Mouse (Mus musculus) forebrain, embryonic 10.5 days (tissue): ENCODE data around the gene Gcnt7. TPM values are rescaled to one million over a fixed set of nuclear protein-coding genes. Genes with fewer than 3 reads are reported as not detected.

Source experiments
- DNase-seq: peaks from one replicate; pipeline ENCODE4 v3.0.0-alpha.2; 2017; ENCODE audit warnings: low spot score; ENCODE audit errors: extremely low spot score
- H3K27ac ChIP-seq: fragments of 300-500 bp; sonication (generic); 2 replicates; pipeline ENCODE4 v1.5.1; 2016; ENCODE audit warnings: mild to moderate bottlenecking
- H3K27me3 ChIP-seq: fragments of 300-500 bp; sonication (generic); 2 replicates; pipeline ENCODE4 v1.6.1; 2016; ENCODE audit warnings: mild to moderate bottlenecking; ENCODE audit not compliant: poor library complexity, severe bottlenecking
- H3K36me3 ChIP-seq: fragments of 300-500 bp; sonication (generic); replicated peaks from 2 replicates; pipeline ENCODE4 v1.6.1; 2016; ENCODE audit warnings: mild to moderate bottlenecking, moderate library complexity
- H3K4me1 ChIP-seq: fragments of 300-500 bp; sonication (generic); 2 replicates; pipeline ENCODE4 v1.6.1; 2016
- H3K4me3 ChIP-seq: fragments of 300-500 bp; sonication (generic); 2 replicates; pipeline ENCODE4 v1.5.1; 2016; ENCODE audit warnings: mild to moderate bottlenecking, moderate library complexity
- H3K9me3 ChIP-seq: fragments of 300-500 bp; sonication (generic); 2 replicates; pipeline ENCODE4 v1.6.1; 2016; ENCODE audit warnings: mild to moderate bottlenecking, moderate library complexity
- WGBS: fragments of 180-500 bp; shearing (Covaris S2); methylation state at CpG from one replicate; pipeline ENCODE4 v1.1.7; 2016; 5-methylcytosine and 5-hydroxymethylcytosine counted together
- polyA plus RNA-seq: library from polyadenylated mRNA; unstranded; fragments of >200 nt; fragmentation: Nextera tagmentation; extraction: Ambion mirVana; gene quantifications from 2 replicates; pipeline ENCODE4 v1.2.1, GENCODE M21; 2016

Gene Gcnt7
- polyA plus RNA-seq, 1 experiment from 2014 or later = 1.6 TPM

- Histone ChIP-seq H3K4me3 (no peak overlapping the region), H3K9me3 (no peaks in the 10 kb centered on the region), H3K27me3 (no peaks in the 10 kb centered on the region), H3K36me3 (peaks cover 89% of the 10 kb centered on the region), H3K27ac (no peak overlapping the region), H3K4me1 (no peaks in the 10 kb centered on the region)
- WGBS = 93% methylated on average over 4 of the region's 4 CpGs
- DNase-seq = no peak
These were observed 10.1 kb downstream of the Gcnt7 start for GRCm38 (mm10) chr2:172448329-172448728.

- H3K9me3 ChIP-seq = no peaks in the 10 kb centered on the region
- H3K4me1 ChIP-seq = no peaks in the 10 kb centered on the region
- H3K27ac ChIP-seq = no peak overlapping the region
- H3K4me3 ChIP-seq = no peak overlapping the region
- WGBS = 90% methylated on average over 6 of the region's 6 CpGs
- peaks cover 79% of the 10 kb centered on the region for H3K36me3 ChIP-seq
- no peak for DNase-seq
- H3K27me3 ChIP-seq = no peaks in the 10 kb centered on the region
These were observed 11.1 kb downstream of the Gcnt7 start for GRCm38 (mm10) chr2:172447317-172447716.

- H3K36me3 ChIP-seq = peaks cover 63% of the 10 kb centered on the region
- WGBS = 96% methylated on average over 4 of the region's 4 CpGs
- H3K27me3 ChIP-seq = no peaks in the 10 kb centered on the region
- H3K4me3 ChIP-seq = no peak overlapping the region
- no peak overlapping the region for H3K27ac ChIP-seq
- H3K4me1 ChIP-seq = peaks cover 12% of the 10 kb centered on the region
- DNase-seq = no peak
- H3K9me3 ChIP-seq = no peaks in the 10 kb centered on the region
These were observed 12.8 kb downstream of the Gcnt7 start for GRCm38 (mm10) chr2:172445617-172446016.

GRCm38 (mm10) chr2:172441176-172441575 is 17.2 kb downstream of the Gcnt7 start:
- Histone ChIP-seq H3K27me3 (no peaks in the 10 kb centered on the region), H3K4me1 (peaks cover 19% of the 10 kb centered on the region), H3K9me3 (no peaks in the 10 kb centered on the region), H3K4me3 (peak overlapping the region; percentile 84), H3K27ac (no peak overlapping the region), H3K36me3 (peaks cover 19% of the 10 kb centered on the region)
- DNase-seq = no peak
- 37% methylated on average over 6 of the region's 6 CpGs for WGBS

- Histone ChIP-seq H3K4me1 (peaks cover 19% of the 10 kb centered on the region), H3K27ac (peak overlapping the region; percentile 81), H3K27me3 (no peaks in the 10 kb centered on the region), H3K36me3 (peaks cover 13% of the 10 kb centered on the region), H3K9me3 (no peaks in the 10 kb centered on the region), H3K4me3 (peak overlapping the region; percentile 84)
- WGBS = under 1% methylated on average over 21 of the region's 21 CpGs
- no peak for DNase-seq
These were observed 17.8 kb downstream of the Gcnt7 start for GRCm38 (mm10) chr2:172440640-172441005.

GRCm38 (mm10) chr2:172439843-172440639 is 18.4 kb downstream of the Gcnt7 start, which contains the start of gene Rtf2:
TSS of gene Rtf2 (plus strand) at chr2:172440556.
- H3K27ac ChIP-seq = peak within 1 kb of the TSS; percentile 81
- DNase-seq = peak; percentile 98
- peak within 1 kb of the TSS; percentile 84 for H3K4me3 ChIP-seq
- peaks cover 19% of the 10 kb centered on the region for H3K4me1 ChIP-seq
- WGBS = 3% methylated on average over 35 of the region's 35 CpGs
- H3K27me3 ChIP-seq = no peaks in the 10 kb centered on the region
- peaks cover 8% of the 10 kb centered on the region for H3K36me3 ChIP-seq
- H3K9me3 ChIP-seq = no peaks in the 10 kb centered on the region

- H3K27ac ChIP-seq = no peak overlapping the region
- 79% methylated on average over 16 of the region's 16 CpGs for WGBS
- no peaks in the 10 kb centered on the region for H3K27me3 ChIP-seq
- H3K36me3 ChIP-seq = no peaks in the 10 kb centered on the region
- H3K4me3 ChIP-seq = no peak overlapping the region
- H3K4me1 ChIP-seq = peaks cover 19% of the 10 kb centered on the region
- no peaks in the 10 kb centered on the region for H3K9me3 ChIP-seq
- DNase-seq = no peak
These were observed 20.9 kb downstream of the Gcnt7 start for GRCm38 (mm10) chr2:172437371-172437952.

- H3K27ac ChIP-seq = no peak overlapping the region
- WGBS = 65% methylated on average over 5 of the region's 5 CpGs
- no peak for DNase-seq
These were observed 24.6 kb downstream of the Gcnt7 start for GRCm38 (mm10) chr2:172433746-172434145.

GRCm38 (mm10) chr2:172430609-172431008 is 27.8 kb downstream of the Gcnt7 start:
- 97% methylated on average over 1 of the region's 1 CpGs for whole genome bisulfite sequencing
- Histone ChIP-seq H3K9me3 (no peaks in the 10 kb centered on the region), H3K27ac (no peak overlapping the region), H3K27me3 (no peaks in the 10 kb centered on the region), H3K4me3 (no peak overlapping the region), H3K4me1 (no peaks in the 10 kb centered on the region), H3K36me3 (no peaks in the 10 kb centered on the region)
- DNase-seq = no peak

More at GRCm38 (mm10) chr2:172433746-172434145, 24.6 kb downstream of the Gcnt7 start:
- Histone ChIP-seq H3K4me3 (no peak overlapping the region), H3K9me3 (no peaks in the 10 kb centered on the region), H3K27me3 (no peaks in the 10 kb centered on the region), H3K4me1 (no peaks in the 10 kb centered on the region), H3K36me3 (no peaks in the 10 kb centered on the region)

GRCm38 (mm10) chr2:172418208-172418607 is 40.2 kb downstream of the Gcnt7 start:
- WGBS = 90% methylated on average over 5 of the region's 5 CpGs
- H3K4me3 ChIP-seq = no peak overlapping the region
- no peaks in the 10 kb centered on the region for H3K9me3 ChIP-seq
- H3K27ac ChIP-seq = no peak overlapping the region
- peaks cover 15% of the 10 kb centered on the region for H3K4me1 ChIP-seq
- no peaks in the 10 kb centered on the region for H3K27me3 ChIP-seq
- no peak for DNase-seq
- H3K36me3 ChIP-seq = no peaks in the 10 kb centered on the region

- 89% methylated on average over 5 of the region's 5 CpGs for WGBS
- no peak overlapping the region for H3K4me3 ChIP-seq
- no peaks in the 10 kb centered on the region for H3K27me3 ChIP-seq
- H3K27ac ChIP-seq = no peak overlapping the region
- H3K36me3 ChIP-seq = no peaks in the 10 kb centered on the region
- no peaks in the 10 kb centered on the region for H3K9me3 ChIP-seq
- H3K4me1 ChIP-seq = peaks cover 28% of the 10 kb centered on the region
- no peak for DNase-seq
These were observed 41.5 kb downstream of the Gcnt7 start for GRCm38 (mm10) chr2:172416876-172417275.

GRCm38 (mm10) chr2:172416218-172416617 is 42.2 kb downstream of the Gcnt7 start:
- Histone ChIP-seq H3K4me3 (no peak overlapping the region), H3K36me3 (no peaks in the 10 kb centered on the region), H3K9me3 (no peaks in the 10 kb centered on the region), H3K27me3 (no peaks in the 10 kb centered on the region), H3K27ac (no peak overlapping the region), H3K4me1 (peaks cover 31% of the 10 kb centered on the region)
- no peak for DNase-seq
- 58% methylated on average over 12 of the region's 12 CpGs for WGBS

- no peak overlapping the region for H3K27ac ChIP-seq
- H3K9me3 ChIP-seq = no peaks in the 10 kb centered on the region
- 58% methylated on average over 5 of the region's 5 CpGs for WGBS
These were observed 44.5 kb downstream of the Gcnt7 start for GRCm38 (mm10) chr2:172413894-172414293.

More at GRCm38 (mm10) chr2:172413894-172414293, 44.5 kb downstream of the Gcnt7 start:
- H3K4me1 ChIP-seq = peaks cover 31% of the 10 kb centered on the region
- H3K36me3 ChIP-seq = no peaks in the 10 kb centered on the region
- H3K27me3 ChIP-seq = no peaks in the 10 kb centered on the region
- DNase-seq = no peak
- H3K4me3 ChIP-seq = no peak overlapping the region
